Mouse (Mus musculus): ENCODE measurements around the gene Masp1. TPM values are rescaled to one million over a fixed set of nuclear protein-coding genes. Genes with fewer than 3 reads are reported as not detected.

Gene Masp1
- 2.5 and 4.5 TPM in 2 replicates for polyA plus RNA-seq (2015; fragmentation: Nextera tagmentation; extraction: Ambion mirVana)

GRCm38 (mm10) chr16:23520235-23520871, at the start of gene Masp1, which contains the start of gene Rtp4:
TSS of gene Masp1 (minus strand) at chr16:23520815.
TSS of gene Rtp4 (plus strand) at chr16:23520291.

GRCm38 (mm10) chr16:23428647-23429319, 91.8 kb downstream of the Masp1 start, which contains the start of gene Rtp1:
TSS of gene Rtp1 (plus strand) at chr16:23429133.

Other genes starting within 250 kb of the Masp1 start
- 0.04 TPM in 1 of 2 replicates, not detected in the other for gene Rtp1, start 91.7 kb downstream of the Masp1 start, polyA plus RNA-seq (2015; fragmentation: Nextera tagmentation; extraction: Ambion mirVana)
- 19.4 and 21.2 TPM in 2 replicates for gene Rtp4, start 524 bp downstream of the Masp1 start, polyA plus RNA-seq (2015; fragmentation: Nextera tagmentation; extraction: Ambion mirVana)

All from skeletal muscle tissue, postnatal 0 days (tissue).